Mouse (Mus musculus): ENCODE data around the gene Cacng4. TPM values are rescaled to one million over a fixed set of nuclear protein-coding genes. Genes with fewer than 3 reads are reported as not detected.
A peak's percentile ranks its signal among the peaks of the same experiment; 100 is the strongest.

The Cacng4 gene
- total RNA-seq, 2 experiments from 2014 or later, result 0.32 to 0.65 TPM

GRCm38 (mm10) chr11:107721057-107721456, 73.3 kb downstream of the Cacng4 start:
- DNase-seq, result no peak

GRCm38 (mm10) chr11:107720264-107721021, 73.9 kb downstream of the Cacng4 start:
- DNase-seq, result no peak
- intact Hi-C loops (cut with DNase I), result no loop called here

More at GRCm38 (mm10) chr11:107721057-107721456, 73.3 kb downstream of the Cacng4 start:
- intact Hi-C loops (cut with DNase I), result no loop called here

- DNase-seq, result no peak
- intact Hi-C loops (cut with DNase I), result no loop called here
These were observed 77.9 kb downstream of the Cacng4 start, which contains the start of gene Cacng1 for GRCm38 (mm10) chr11:107716332-107716938. Gene Cacng1 (minus strand): TSS chr11:107716522.

- intact Hi-C loops (cut with DNase I), result no loop called here
- no peak for DNase-seq
These were observed 80.0 kb downstream of the Cacng4 start for GRCm38 (mm10) chr11:107714368-107714767.

- intact Hi-C loops (cut with DNase I), result no loop called here
- DNase-seq, result no peak
These were observed 84.0 kb downstream of the Cacng4 start for GRCm38 (mm10) chr11:107710379-107710778.

- intact Hi-C loops (cut with DNase I), result no loop called here
- DNase-seq, result no peak
These were observed 86.3 kb downstream of the Cacng4 start for GRCm38 (mm10) chr11:107707897-107708610.

GRCm38 (mm10) chr11:107705476-107706074, 88.8 kb downstream of the Cacng4 start:
- intact Hi-C loops (cut with DNase I), result no loop called here
- no peak for DNase-seq

GRCm38 (mm10) chr11:107705060-107705459, 89.3 kb downstream of the Cacng4 start:
- intact Hi-C loops (cut with DNase I), result no loop called here

GRCm38 (mm10) chr11:107703272-107704134, 90.9 kb downstream of the Cacng4 start:
- intact Hi-C loops (cut with DNase I), result no loop called here
- DNase-seq, result peak; percentile 12 to 14

More at GRCm38 (mm10) chr11:107705060-107705459, 89.3 kb downstream of the Cacng4 start:
- no peak for DNase-seq

- DNase-seq, result no peak
- intact Hi-C loops (cut with DNase I), result no loop called here
These were observed 94.4 kb downstream of the Cacng4 start for GRCm38 (mm10) chr11:107699967-107700366.

- DNase-seq, result no peak
- intact Hi-C loops (cut with DNase I), result no loop called here
These were observed 101.0 kb downstream of the Cacng4 start for GRCm38 (mm10) chr11:107693338-107693737.

- intact Hi-C loops (cut with DNase I), result no loop called here
- peak; percentile 37 to 41 for DNase-seq
These were observed 102.8 kb downstream of the Cacng4 start for GRCm38 (mm10) chr11:107691569-107691968.

- intact Hi-C loops (cut with DNase I), result no loop called here
- DNase-seq, result no peak
These were observed 105.9 kb downstream of the Cacng4 start for GRCm38 (mm10) chr11:107688480-107688879.

- intact Hi-C loops (cut with DNase I), result no loop called here
These were observed 108.1 kb downstream of the Cacng4 start for GRCm38 (mm10) chr11:107686290-107686689.

GRCm38 (mm10) chr11:107683544-107684465, 110.6 kb downstream of the Cacng4 start:
- no peak for DNase-seq
- intact Hi-C loops (cut with DNase I), result no loop called here

More at GRCm38 (mm10) chr11:107686290-107686689, 108.1 kb downstream of the Cacng4 start:
- no peak for DNase-seq

- intact Hi-C loops (cut with DNase I), result no loop called here
- DNase-seq, result no peak
These were observed 111.5 kb downstream of the Cacng4 start for GRCm38 (mm10) chr11:107682694-107683355.
